Mouse (Mus musculus) heart, postnatal 10 days (tissue): Measurements from ENCODE around the gene Themis2. TPM values are rescaled to one million over a fixed set of nuclear protein-coding genes. Genes with fewer than 3 reads are reported as not detected.
A peak's percentile ranks its signal among the peaks of the same experiment; 100 is the strongest.

Source experiments
- DNase-seq, 2 experiments: peaks; one replicate each; pipeline ENCODE4 v3.0.0; 2021
- intact Hi-C: fragments of 180-260 bp; cut with DNase I; formaldehyde crosslinking; loops from one replicate; pipeline ENCODE4 v1.15.1; 2025
- total RNA-seq, 2 experiments: library from RNA; stranded (reverse); gene quantifications; 2 replicates each; pipeline ENCODE4 v1.2.3; 2021

Themis2 gene
- total RNA-seq = 1 to 10 TPM; 2.6 to 3.3 TPM

- peak; percentile 80 to 84 for DNase-seq
- intact Hi-C loops = no loop called here
These were observed at the start of gene Themis2 for GRCm38 (mm10) chr4:132796196-132796886. Gene Themis2 (minus strand): TSS chr4:132796387.

- intact Hi-C loops = loop anchor here (5.0 kb wide), 1 partner anchor 79 kb away; the partner anchor contains the start of gene Fam76a
- DNase-seq = no peak
These were observed 47.5 kb upstream of the Themis2 start for GRCm38 (mm10) chr4:132843705-132844071.

- DNase-seq = peak; percentile 92
These were observed 47.0 kb upstream of the Themis2 start, which contains the start of gene Ppp1r8 for GRCm38 (mm10) chr4:132842970-132843704. Gene Ppp1r8 (minus strand): TSS chr4:132843169.

DNA sequence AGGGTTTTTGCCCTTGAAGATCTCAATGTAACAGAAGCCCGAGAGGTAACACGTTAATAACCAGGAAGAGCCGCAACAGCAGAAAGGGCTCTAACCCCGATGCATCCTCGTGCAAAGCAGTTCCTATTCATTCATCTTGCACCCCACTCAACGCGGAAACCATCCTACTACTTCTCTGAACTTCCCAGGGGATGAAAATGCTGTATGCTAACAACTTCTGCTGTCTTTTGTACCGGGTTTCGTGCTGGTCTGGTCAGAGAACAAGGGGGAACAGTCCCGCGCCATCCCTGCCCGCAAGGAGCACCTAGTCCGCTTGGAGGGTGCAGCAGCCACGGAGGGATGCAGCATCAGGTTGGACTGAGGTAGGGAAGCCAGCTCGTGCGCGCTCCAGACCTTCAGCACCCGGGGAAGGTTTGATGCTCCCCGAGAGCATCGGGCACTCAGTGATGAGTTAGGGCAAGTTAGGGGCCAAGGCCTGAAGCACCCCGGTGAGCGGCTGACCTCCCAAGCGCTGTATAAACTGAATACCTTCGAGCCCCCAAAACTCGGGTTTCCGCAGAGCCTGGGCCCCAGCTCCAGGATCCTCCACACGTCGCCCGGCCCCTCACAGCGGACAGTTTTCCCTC is 46.2 kb upstream of the Themis2 start:
- peak; percentile 27 to 44 for DNase-seq
- intact Hi-C loops = loop anchor here (5.0 kb wide), 1 partner anchor 80 kb away; the partner anchor contains the start of gene Fam76a

More at GRCm38 (mm10) chr4:132842970-132843704, 47.0 kb upstream of the Themis2 start, which contains the start of gene Ppp1r8:
- intact Hi-C loops = loop anchor here (5.0 kb wide), 1 partner anchor 79 kb away; the partner anchor contains the start of gene Fam76a

DNA sequence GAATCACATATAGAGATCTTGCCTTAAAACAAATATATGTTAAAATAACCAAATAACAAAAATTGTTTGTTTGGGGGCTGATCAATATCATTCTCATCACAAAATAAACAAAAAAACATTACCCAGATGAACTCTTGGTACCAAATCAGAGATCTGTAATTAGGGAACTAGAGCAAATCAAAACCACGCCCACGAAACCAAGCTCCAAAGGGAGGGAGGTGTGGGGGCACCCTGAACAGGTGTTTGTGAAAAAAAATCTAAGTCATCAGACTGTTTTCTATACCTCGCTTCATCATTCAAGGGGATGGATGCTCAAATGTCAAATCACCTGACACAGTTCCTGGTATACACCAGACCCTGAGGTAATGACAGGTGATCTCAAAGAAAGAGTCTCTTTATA is 45.3 kb upstream of the Themis2 start:
- intact Hi-C loops = loop anchor here (5.0 kb wide), 1 partner anchor 81 kb away; the partner anchor contains the start of gene Fam76a
- DNase-seq = no peak

DNA sequence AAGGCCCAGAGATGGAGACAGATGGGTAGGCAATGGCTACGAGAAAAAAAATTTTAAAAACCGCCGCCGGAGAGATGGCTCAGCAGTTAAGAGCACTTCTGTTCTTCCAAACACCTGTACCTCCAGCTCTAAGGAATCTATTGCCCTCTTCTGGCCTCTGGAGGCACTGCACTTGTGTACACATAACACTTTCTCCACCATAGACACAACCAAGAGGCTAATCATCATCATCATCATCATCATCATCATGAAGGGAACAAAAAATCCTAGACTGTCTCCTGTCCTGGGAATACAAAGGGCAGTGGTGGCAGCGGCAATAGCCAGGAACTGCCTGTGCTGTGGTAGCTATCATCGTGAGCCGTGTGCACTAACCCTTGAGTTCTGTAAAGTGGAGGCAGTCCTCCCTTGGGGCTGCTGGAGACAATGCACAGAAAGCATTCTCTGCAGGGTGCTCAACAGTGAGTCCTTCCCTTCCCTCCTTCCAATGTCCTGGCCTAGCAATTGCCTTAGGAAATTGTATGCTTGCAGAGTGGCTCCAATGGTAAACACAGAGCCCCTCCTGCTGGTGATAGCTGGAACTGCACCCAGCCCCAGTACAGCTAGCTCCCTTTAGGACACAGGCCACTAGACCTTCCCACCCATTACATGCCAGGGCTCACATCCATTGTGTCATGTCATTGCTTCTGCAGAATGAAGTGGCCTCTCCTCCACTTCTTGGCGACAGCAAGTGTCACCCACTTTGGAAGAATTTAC is 27.6 kb upstream of the Themis2 start:
- intact Hi-C loops = loop anchor here (1.0 kb wide), 1 partner anchor 47 kb away; no protein-coding TSS in a partner anchor
- DNase-seq = peak; percentile 80 to 87

DNA sequence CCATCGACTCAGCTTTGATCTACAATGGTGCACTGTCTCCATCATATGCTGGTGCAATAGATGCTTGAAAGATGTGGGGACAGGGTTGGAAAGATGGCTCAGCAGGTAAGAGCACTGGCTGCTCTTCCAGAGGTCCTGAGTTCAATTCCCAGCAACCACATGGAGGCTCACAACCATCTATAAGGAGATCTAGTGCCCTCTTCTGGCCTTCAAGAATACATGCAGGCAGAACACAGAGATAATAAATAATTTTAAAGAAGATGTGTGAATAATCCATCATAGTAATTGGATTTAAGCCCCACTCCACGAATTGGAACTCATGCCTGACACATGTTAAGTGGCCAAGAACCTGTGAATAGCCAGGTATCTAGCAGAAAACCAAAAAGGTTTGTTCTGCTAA is 22.3 kb upstream of the Themis2 start:
- no peak for DNase-seq
- intact Hi-C loops = no loop called here

GRCm38 (mm10) chr4:132816855-132817254 is 20.7 kb upstream of the Themis2 start:
- intact Hi-C loops = no loop called here

DNA sequence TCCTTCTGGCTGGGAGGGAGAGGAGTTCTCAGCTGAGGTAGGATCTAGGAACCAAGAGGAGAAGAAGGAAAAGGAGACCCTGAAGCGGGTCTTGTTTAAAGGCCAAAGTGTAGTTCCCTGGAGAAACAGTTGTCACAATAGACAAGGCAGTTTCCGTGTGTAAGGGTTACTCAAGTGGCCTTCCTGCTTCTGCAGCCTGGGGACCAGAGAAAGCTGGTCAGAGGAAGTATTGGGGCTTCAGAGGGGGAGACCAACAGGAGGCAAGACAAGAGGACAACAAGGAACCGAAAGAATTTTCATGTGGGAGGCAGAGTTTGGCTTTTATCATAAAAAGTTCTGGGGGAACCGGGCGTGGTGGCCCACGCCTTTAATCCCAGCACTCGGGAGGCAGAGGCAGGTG is 20.2 kb upstream of the Themis2 start:
- intact Hi-C loops = no loop called here
- no peak for DNase-seq

More at GRCm38 (mm10) chr4:132816855-132817254, 20.7 kb upstream of the Themis2 start:
- no peak for DNase-seq

GRCm38 (mm10) chr4:132809621-132810020 is 13.4 kb upstream of the Themis2 start:
- intact Hi-C loops = no loop called here
- DNase-seq = peak; percentile 27 to 32

- peak; percentile 25 to 38 for DNase-seq
- intact Hi-C loops = no loop called here
These were observed 11.8 kb upstream of the Themis2 start for GRCm38 (mm10) chr4:132807771-132808641.

DNA sequence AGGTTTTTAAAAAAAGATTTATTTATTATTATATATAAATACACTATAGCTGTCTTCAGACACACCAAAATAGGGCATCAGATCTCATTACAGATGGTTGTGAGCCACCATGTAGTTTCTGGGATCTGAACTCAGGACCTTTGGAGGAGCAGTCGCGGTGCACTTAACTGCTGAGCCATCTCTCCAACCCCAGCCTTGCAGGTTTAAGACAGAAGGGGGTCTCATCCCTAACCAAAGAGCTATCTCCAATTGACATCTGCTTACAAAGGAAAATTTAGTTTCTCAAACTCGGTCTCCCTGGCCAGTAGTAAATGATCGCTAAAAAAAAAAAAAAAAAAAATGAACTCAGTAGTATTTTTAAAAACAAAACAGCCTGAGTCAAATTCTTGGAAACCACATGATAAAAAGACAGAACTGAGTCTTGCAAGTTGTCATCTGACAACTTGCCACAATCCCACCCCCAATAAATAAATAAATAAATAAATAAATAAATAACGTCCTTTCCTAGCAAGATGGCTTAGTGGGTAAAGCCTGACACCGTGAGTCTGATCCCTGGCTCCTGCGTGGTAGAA is 10.5 kb upstream of the Themis2 start:
- no peak for DNase-seq
- intact Hi-C loops = no loop called here

- intact Hi-C loops = no loop called here
- DNase-seq = no peak
These were observed 9.5 kb upstream of the Themis2 start for GRCm38 (mm10) chr4:132805599-132806197.

- DNase-seq = no peak
- intact Hi-C loops = no loop called here
These were observed 9.0 kb upstream of the Themis2 start for GRCm38 (mm10) chr4:132805146-132805545.

DNA sequence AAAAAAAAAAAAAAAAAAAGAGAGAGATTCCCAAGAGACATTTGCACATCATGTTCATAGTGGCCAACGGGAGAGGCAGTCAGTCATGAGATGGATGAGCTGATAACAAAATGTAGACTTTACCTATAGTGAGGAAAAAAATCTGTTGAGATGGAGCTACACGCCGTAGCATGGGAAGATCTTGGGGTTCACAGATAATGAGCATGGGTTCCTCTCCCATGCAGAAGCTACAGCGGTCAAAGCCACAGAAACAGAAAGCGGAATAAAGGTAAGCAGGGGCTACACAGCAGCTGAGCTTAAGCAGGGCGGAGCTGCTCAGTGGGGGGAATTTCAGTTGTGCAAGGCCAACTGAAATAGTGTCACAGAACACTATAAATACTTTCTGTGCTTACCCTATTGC is 8.1 kb upstream of the Themis2 start:
- intact Hi-C loops = no loop called here
- DNase-seq = no peak

DNA sequence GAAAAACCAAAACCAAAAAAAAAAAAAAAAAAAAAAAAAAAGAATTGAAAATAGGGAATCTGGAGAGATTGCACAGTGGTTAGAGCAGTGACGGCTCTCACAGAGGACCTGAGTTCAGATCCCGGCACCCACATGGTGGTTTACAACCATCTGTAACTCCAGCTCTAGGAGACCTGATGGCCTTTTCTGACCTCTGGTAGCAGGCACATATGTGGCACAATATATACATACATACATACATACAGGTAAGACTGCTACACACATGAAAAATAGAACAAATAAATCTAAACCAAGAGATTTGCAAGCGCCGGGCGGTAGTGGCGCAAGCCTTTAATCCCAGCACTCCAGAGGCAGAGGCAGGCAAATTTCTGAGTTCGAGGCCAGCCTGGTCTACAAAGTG is 7.7 kb upstream of the Themis2 start:
- intact Hi-C loops = no loop called here
- DNase-seq = no peak

DNA sequence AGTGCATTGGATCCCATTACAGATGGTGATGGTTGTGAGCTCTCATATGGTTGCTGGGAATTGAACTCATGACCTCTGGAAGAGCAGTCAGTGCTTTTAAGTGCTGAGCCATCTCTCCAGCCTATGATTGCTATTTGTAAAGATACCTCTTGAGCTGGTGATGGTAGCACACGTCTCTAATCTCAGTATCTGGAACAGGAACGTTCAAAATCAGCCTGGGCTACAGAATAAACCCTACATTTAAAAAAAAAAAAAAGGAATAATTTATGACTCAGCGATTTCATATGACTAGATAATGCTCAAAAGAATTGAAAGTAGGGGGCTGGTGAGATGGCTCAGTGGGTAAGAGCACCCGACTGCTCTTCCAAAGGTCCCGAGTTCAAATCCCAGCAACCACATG is 7.0 kb upstream of the Themis2 start:
- DNase-seq = no peak
- intact Hi-C loops = no loop called here

DNA sequence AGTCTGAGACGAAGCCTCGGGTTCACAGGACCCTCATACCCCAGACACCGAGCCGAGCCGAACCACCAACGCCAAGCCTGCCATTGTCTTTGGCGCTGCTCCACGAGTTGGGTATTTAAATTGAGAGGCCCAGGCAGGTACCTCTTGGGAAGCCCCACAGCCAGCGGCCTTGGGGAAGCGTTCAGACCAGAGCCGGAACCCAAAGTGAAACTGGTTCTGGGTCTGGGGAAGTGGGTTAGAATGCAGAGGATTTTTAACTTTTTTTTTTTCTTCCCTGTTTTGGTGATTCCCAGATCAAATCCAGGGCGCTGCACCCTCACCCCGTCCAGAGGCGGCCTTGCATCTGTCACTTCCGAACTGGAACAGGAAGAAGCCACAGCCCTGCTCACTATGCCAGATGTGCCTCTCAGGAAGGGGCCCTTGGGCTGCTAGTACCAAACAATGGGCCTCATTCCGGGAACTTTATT is 6.0 kb upstream of the Themis2 start:
- peak; percentile 44 to 50 for DNase-seq
- intact Hi-C loops = no loop called here
